Mouse (Mus musculus) kidney, adult 2 months (tissue): ENCODE data around the gene Hoxc5. TPM values are rescaled to one million over a fixed set of nuclear protein-coding genes. Genes with fewer than 3 reads are reported as not detected.

Experiments used
- DNase-seq: peaks from one replicate; pipeline ENCODE4 v3.0.0; 2021
- H3K27ac ChIP-seq: fragments of 200-500 bp; 2 replicates; pipeline ENCODE4 v1.5.1; 2012; ENCODE audit warnings: low read depth, low read length, control low read depth, inconsistent platforms; ENCODE audit not compliant: insufficient read depth
- H3K27me3 ChIP-seq: fragments of 200-500 bp; replicated peaks from 2 replicates; pipeline ENCODE4 v1.6.1; 2012; ENCODE audit warnings: mild to moderate bottlenecking, moderate library complexity, low read length, inconsistent platforms; ENCODE audit not compliant: control insufficient read depth, insufficient read depth
- H3K36me3 ChIP-seq: fragments of 200-500 bp; 2 replicates; pipeline ENCODE4 v1.6.1; 2012; ENCODE audit warnings: mild to moderate bottlenecking, moderate library complexity, low read length, inconsistent platforms; ENCODE audit not compliant: control insufficient read depth, insufficient read depth
- H3K4me1 ChIP-seq: fragments of 200-500 bp; 2 replicates; pipeline ENCODE4 v1.6.1; 2011; ENCODE audit warnings: low read length; ENCODE audit not compliant: control insufficient read depth, insufficient read depth
- H3K4me3 ChIP-seq: fragments of 200-500 bp; 2 replicates; pipeline ENCODE4 v1.5.1; 2011; ENCODE audit warnings: mild to moderate bottlenecking, low read depth, low read length, control low read depth; ENCODE audit not compliant: insufficient read depth
- CTCF ChIP-seq: fragments of 200-500 bp; conservative IDR thresholded peaks from 2 replicates; pipeline ENCODE4 v1.5.1; 2011; ENCODE audit warnings: low read depth, mild to moderate bottlenecking, control low read depth, low read length, moderate library complexity, mixed read lengths; ENCODE audit not compliant: insufficient read depth, insufficient read length
- POLR2A ChIP-seq: fragments of 200-500 bp; IDR thresholded peaks from one replicate; pipeline ENCODE4 v1.6.1; 2011; ENCODE audit warnings: low read depth, low read length, control low read depth
- WGBS: fragments of 180-500 bp; shearing (Covaris S2); methylation state at CpG from one replicate; pipeline ENCODE4 v1.1.7; 2018; 5-methylcytosine and 5-hydroxymethylcytosine counted together
- polyA plus RNA-seq: library from polyadenylated mRNA; depleted of rRNA; stranded (reverse); fragments of >200 nt; gene quantifications from 2 replicates; pipeline ENCODE4 v1.2.3, GENCODE M21; 2012

The Hoxc5 gene
- polyA plus RNA-seq, 1 experiment = 4.0 TPM

- Histone ChIP-seq H3K4me1 (no peaks in the 10 kb centered on the region), H3K27ac (peak overlapping the region; percentile 76), H3K27me3 (peaks cover 11% of the 10 kb centered on the region), H3K4me3 (peak overlapping the region; percentile 61), H3K36me3 (no peaks in the 10 kb centered on the region)
- DNase-seq = peak; percentile 38
- 22% methylated on average over 40 of the region's 40 CpGs for WGBS
- TF ChIP-seq POLR2A (no peak), CTCF (no peak)
Observed at GRCm38 (mm10) chr15:102955833-102956640, 11.2 kb upstream of the Hoxc5 start.

GRCm38 (mm10) chr15:102956906-102957305 lies 10.3 kb upstream of the Hoxc5 start:
- H3K4me1 ChIP-seq = no peaks in the 10 kb centered on the region; the same call in 1 of the 2 replicates
- 37% methylated on average over 12 of the region's 12 CpGs for WGBS
- DNase-seq = peak; percentile 33
- no peaks in the 10 kb centered on the region for H3K36me3 ChIP-seq
- H3K4me3 ChIP-seq = no peak overlapping the region
- peaks cover 11% of the 10 kb centered on the region for H3K27me3 ChIP-seq
- TF ChIP-seq CTCF = no peak
- no peak for TF ChIP-seq POLR2A
- H3K27ac ChIP-seq = no peak overlapping the region

DNA sequence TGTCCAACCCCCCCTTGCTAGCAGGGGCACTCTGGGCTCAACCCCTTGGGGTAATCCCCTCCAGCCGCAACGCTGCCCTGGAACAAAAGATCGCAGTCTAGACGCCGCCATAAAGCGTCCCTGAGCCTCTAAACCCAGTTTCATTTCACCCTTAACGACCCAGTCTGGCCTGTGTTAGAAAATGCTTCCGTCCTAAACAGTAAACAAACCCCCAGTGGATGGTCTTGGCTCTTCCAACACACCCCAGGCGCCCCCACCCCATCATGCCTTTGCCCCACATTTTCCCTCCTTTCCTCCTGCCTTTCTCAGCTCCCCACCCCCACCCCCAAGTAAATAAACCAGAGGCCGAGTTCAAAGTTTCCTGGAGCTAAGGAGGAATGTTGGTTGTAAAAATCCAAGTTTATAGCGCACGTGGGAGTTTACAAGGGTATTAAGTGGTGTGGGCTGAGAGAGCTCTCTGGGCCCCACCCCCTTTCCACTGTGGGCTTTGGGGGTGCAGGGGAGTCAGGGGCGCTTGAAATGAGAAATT lies 7.5 kb upstream of the Hoxc5 start:
- Histone ChIP-seq H3K36me3 (no peaks in the 10 kb centered on the region), H3K27ac (peak overlapping the region; percentile 93), H3K27me3 (peaks cover 8% of the 10 kb centered on the region), H3K4me3 (peak overlapping the region; percentile 4; the same call in 1 of the 2 replicates), H3K4me1 (no peaks in the 10 kb centered on the region; the same call in 1 of the 2 replicates)
- peak; percentile 53 for DNase-seq
- 16% methylated on average over 13 of the region's 13 CpGs for WGBS
- TF ChIP-seq CTCF = no peak
- TF ChIP-seq POLR2A = no peak

- H3K27me3 ChIP-seq = no peaks in the 10 kb centered on the region
- no peak for DNase-seq
- no peak for TF ChIP-seq POLR2A
- no peak for TF ChIP-seq CTCF
- H3K27ac ChIP-seq = peak overlapping the region; percentile 82
- peak overlapping the region; percentile 24 for H3K4me3 ChIP-seq
- no peaks in the 10 kb centered on the region for H3K36me3 ChIP-seq
- 19% methylated on average over 6 of the region's 6 CpGs for WGBS
- H3K4me1 ChIP-seq = no peaks in the 10 kb centered on the region; the same call in 1 of the 2 replicates
Observed at GRCm38 (mm10) chr15:102961728-102962127, 5.5 kb upstream of the Hoxc5 start.

- 19% methylated on average over 13 of the region's 13 CpGs for WGBS
- TF ChIP-seq POLR2A (no peak), CTCF (no peak)
- H3K4me1 ChIP-seq = no peaks in the 10 kb centered on the region; the same call in 1 of the 2 replicates
- peak; percentile 62 for DNase-seq
- H3K36me3 ChIP-seq = no peaks in the 10 kb centered on the region
- peak overlapping the region; percentile 93 for H3K27ac ChIP-seq
- H3K27me3 ChIP-seq = no peaks in the 10 kb centered on the region
- peak overlapping the region; percentile 38 for H3K4me3 ChIP-seq
Observed at GRCm38 (mm10) chr15:102962492-102962891, 4.8 kb upstream of the Hoxc5 start.

DNA sequence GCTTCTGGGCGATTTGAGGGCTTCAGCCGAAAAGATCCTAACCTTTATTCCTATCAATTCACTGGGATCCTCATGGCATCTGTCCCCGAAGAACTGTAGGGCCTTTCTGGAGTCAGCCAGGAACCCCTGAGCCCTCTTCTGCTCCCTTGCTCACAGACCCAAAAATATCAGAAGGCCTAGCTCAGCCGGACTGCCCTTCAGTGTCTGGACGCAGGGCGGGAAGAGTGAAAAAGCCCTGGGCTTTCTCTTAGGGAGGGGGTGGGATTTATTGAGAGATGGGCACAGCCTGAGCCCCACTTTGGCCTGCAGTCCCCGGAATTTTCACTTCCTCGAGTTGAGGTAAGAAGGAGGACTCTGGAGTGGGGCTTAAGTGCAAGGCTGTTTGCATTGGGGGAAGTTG lies 4.0 kb upstream of the Hoxc5 start:
- no peak for DNase-seq
- H3K4me1 ChIP-seq = no peaks in the 10 kb centered on the region; the same call in 1 of the 2 replicates
- no peaks in the 10 kb centered on the region for H3K36me3 ChIP-seq
- H3K27me3 ChIP-seq = no peaks in the 10 kb centered on the region
- H3K4me3 ChIP-seq = peak overlapping the region; percentile 12; the same call in 1 of the 2 replicates
- peak overlapping the region; percentile 93 for H3K27ac ChIP-seq
- 25% methylated on average over 8 of the region's 8 CpGs for WGBS
- TF ChIP-seq CTCF (no peak), POLR2A (no peak)
